Mouse (Mus musculus) cerebellum, postnatal 25 days (tissue): ENCODE data around the gene Olfr132.
"Not testable (repeated sequence)": the region's sequence is repeated elsewhere in the genome, so short reads cannot be mapped to it uniquely, and the experiment has no call there.

Experiments
- DNase-seq, 2 experiments: peaks; one replicate each; pipeline ENCODE4 v3.0.0; 2021; ENCODE audit warnings: mixed read lengths in 2 of 2

Gene Olfr132

GRCm38 (mm10) chr17:38134426-38134825 is at the start of gene Olfr132:
TSS of gene Olfr132 (minus strand) at chr17:38134526.
- no peak for DNase-seq

GRCm38 (mm10) chr17:38171088-38171487 is 36.8 kb upstream of the Olfr132 start, which contains the start of gene Olfr134:
TSS of gene Olfr134 (plus strand) at chr17:38171388.
- no peak for DNase-seq

- no peak for DNase-seq
Measured at GRCm38 (mm10) chr17:38144981-38145380, 10.7 kb upstream of the Olfr132 start, which contains the start of gene Olfr133. TSS of gene Olfr133 (plus strand) at chr17:38145281.

- not testable (repeated sequence) for DNase-seq
Measured at GRCm38 (mm10) chr17:38125371-38125770, 9.0 kb downstream of the Olfr132 start.

- not testable (repeated sequence) for DNase-seq
Measured at GRCm38 (mm10) chr17:38124199-38124598, 10.1 kb downstream of the Olfr132 start.

GRCm38 (mm10) chr17:38088593-38088992 is 45.7 kb downstream of the Olfr132 start, which contains the start of gene Olfr131:
TSS of gene Olfr131 (minus strand) at chr17:38088693.
- DNase-seq = no peak

GRCm38 (mm10) chr17:38082364-38082763 is 52.0 kb downstream of the Olfr132 start:
- no peak for DNase-seq
